Mouse (Mus musculus): Measurements from ENCODE around the gene Pbrm1. TPM values are rescaled to one million over a fixed set of nuclear protein-coding genes. Genes with fewer than 3 reads are reported as not detected.

The Pbrm1 gene
- polyA plus RNA-seq, 1 experiment from 2014 or later = 184 TPM

DNA sequence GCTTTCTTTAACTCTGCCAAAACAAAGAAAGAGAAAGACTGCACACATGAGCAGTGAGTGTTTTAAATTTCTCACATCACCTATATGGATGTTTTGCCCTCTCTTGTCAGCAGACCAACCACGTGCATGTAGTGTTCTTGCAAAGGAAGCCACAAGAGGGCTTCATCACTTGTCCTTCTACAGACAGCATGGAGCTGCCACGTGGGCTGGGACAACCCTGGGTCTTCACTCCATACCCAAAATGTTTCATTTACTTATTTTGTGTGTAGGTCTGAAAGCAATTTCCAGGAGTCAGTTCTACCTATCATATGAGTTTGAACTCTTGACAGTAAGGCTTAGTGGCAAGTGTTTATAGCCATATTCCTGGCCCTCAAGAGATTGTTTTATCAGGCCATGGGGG is 1.1 kb upstream of the Pbrm1 start:
- H3K36me3 ChIP-seq = peaks cover 44% of the 10 kb centered on the region
- peaks cover 21% of the 10 kb centered on the region for H3K4me1 ChIP-seq
- no peaks in the 10 kb centered on the region for H3K27me3 ChIP-seq (replicated peaks)
- H3K9ac ChIP-seq = peak overlapping the region; percentile 93
- no peaks in the 10 kb centered on the region for H3K9me3 ChIP-seq
- 0% methylated on average over 2 of the region's 2 CpGs for WGBS
- H3K4me3 ChIP-seq = peak overlapping the region; percentile 77
- H3K27ac ChIP-seq = no peak overlapping the region
- no peak for ATAC-seq (ENCODE audit: low FRiP score, low read depth)
- H3K4me2 ChIP-seq (replicated peaks) = peak overlapping the region; percentile 83

DNA sequence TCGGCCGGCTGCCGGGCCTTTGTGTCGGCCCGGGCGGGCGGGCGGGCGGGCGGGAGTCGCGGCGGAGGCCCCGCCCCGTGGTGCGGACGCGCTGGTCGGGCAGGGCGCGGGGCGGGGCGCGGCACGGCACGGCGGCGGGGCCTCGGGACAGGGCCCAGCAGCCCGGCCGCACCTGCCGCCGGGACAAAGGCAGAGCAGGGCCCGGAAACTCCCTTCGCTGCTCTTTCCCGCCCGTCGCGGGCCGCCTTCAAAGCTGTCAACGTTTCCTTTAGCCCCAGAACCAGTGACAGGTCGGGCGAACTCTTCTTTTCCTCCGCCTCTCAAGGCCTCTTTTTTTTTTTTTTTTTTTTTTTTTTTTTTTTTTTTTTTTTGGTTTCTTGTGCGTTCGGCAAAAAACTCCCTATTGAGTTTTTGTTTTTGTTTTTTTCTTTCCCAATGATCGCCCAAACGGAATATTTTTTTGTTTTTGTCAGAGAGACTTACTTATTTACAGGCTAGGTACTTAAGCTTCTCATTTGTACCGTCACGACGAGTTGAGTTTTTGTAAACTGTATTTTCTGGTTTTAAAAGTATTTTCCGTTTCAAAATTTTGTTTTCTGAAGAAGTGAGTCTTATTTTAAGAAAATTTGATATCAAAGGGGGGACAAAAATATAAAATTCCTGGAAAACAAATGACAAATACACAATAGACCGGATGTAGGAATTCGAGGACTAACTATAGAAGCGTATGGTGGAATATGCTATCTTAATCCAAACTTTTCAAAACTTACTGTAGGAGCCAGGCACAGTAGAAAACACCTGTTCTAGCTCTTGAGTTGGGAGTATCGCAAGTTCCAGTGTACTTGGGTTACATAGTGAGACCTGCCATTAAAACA is 630 bp downstream of the Pbrm1 start:
- WGBS = 6% methylated on average over 36 of the region's 56 CpGs
- Histone ChIP-seq H3K4me3 (peak overlapping the region; percentile 77), H3K36me3 (peaks cover 37% of the 10 kb centered on the region), H3K27ac (peak overlapping the region; percentile 99), H3K9ac (peak overlapping the region; percentile 93), H3K27me3 (replicated peaks) (no peaks in the 10 kb centered on the region), H3K4me2 (replicated peaks) (peak overlapping the region; percentile 62), H3K4me1 (peaks cover 21% of the 10 kb centered on the region), H3K9me3 (no peaks in the 10 kb centered on the region)
- ATAC-seq (ENCODE audit: low FRiP score, low read depth) = peak; percentile 96

DNA sequence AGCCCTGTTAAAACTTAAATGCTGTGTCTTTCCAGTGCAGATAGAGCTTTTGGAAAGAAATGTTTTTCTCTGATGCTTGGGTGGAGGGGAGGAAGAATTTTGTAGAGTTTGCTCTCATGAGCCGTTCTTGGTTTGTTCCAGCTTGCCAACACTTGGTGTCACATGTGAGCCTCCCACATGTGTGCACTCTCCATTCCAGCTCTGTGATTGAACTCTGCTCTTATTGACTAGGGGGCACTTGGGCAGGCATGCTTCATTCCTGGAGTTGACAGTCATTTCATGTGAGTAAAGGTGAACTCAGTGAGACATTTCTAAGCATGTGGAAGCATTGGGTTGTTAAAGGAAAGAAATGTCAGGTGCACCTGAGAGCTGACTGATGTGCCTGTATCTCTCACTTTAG is 3.6 kb downstream of the Pbrm1 start:
- Histone ChIP-seq H3K4me1 (peaks cover 18% of the 10 kb centered on the region), H3K27me3 (replicated peaks) (no peaks in the 10 kb centered on the region), H3K36me3 (peaks cover 38% of the 10 kb centered on the region), H3K9me3 (no peaks in the 10 kb centered on the region), H3K9ac (no peak overlapping the region), H3K27ac (no peak overlapping the region), H3K4me3 (no peak overlapping the region), H3K4me2 (replicated peaks) (no peak overlapping the region)
- ATAC-seq (ENCODE audit: low FRiP score, low read depth) = no peak
- 65% methylated on average over 1 of the region's 1 CpGs for WGBS

DNA sequence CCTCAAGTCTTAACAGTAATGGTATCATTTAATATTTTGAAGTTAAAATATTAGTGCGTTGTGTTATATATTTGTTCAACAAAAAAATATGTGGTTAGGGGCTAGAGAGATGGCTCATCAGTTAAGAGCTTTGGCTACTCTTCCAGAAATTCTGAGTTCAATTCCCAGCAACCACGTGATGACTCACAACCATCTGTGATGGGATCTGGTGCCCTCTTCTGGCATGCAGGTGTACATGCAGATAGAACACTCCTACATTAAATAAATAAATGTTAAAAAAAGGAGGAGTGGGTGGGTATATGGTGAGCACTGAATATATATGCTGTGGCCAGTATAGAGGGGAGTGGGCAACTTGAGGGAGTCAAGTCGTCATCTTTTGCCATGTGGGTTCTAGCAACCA is 6.8 kb downstream of the Pbrm1 start:
- no peak overlapping the region for H3K4me3 ChIP-seq
- no peak overlapping the region for H3K9ac ChIP-seq
- H3K4me1 ChIP-seq = peaks cover under 1% of the 10 kb centered on the region; the same call in 1 of the 2 replicates
- no peaks in the 10 kb centered on the region for H3K9me3 ChIP-seq
- H3K27ac ChIP-seq = no peak overlapping the region
- no peaks in the 10 kb centered on the region for H3K27me3 ChIP-seq (replicated peaks)
- peaks cover 60% of the 10 kb centered on the region for H3K36me3 ChIP-seq
- ATAC-seq (ENCODE audit: low FRiP score, low read depth) = no peak
- WGBS = 75% methylated on average over 3 of the region's 3 CpGs
- no peak overlapping the region for H3K4me2 ChIP-seq (replicated peaks)

DNA sequence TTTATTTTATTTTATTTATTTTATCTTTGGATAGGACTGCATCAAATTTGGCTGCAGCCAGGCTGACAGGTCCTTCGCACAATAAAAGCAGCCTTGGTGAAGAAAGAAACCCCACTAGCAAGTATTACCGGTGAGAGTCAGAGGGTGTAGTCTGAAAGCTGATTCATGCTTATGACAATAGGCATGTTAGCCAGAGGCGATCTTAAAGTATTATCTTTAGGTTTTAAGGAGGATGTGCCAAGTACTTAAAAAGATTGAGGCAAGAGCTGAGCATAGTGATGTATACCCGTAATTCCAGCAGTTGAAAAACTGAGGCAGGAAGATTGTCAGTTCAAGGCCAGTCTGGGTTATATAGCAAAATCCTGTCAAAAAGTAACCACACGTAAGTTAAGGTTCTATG is 26.4 kb downstream of the Pbrm1 start:
- H3K27me3 ChIP-seq (replicated peaks) = no peaks in the 10 kb centered on the region
- 94% methylated on average over 5 of the region's 5 CpGs for WGBS
- no peak for ATAC-seq (ENCODE audit: low FRiP score, low read depth)
- no peak overlapping the region for H3K27ac ChIP-seq
- no peaks in the 10 kb centered on the region for H3K9me3 ChIP-seq
- H3K4me2 ChIP-seq (replicated peaks) = no peak overlapping the region
- H3K36me3 ChIP-seq = peaks cover 69% of the 10 kb centered on the region
- no peak overlapping the region for H3K4me3 ChIP-seq
- H3K9ac ChIP-seq = no peak overlapping the region
- no peaks in the 10 kb centered on the region for H3K4me1 ChIP-seq

DNA sequence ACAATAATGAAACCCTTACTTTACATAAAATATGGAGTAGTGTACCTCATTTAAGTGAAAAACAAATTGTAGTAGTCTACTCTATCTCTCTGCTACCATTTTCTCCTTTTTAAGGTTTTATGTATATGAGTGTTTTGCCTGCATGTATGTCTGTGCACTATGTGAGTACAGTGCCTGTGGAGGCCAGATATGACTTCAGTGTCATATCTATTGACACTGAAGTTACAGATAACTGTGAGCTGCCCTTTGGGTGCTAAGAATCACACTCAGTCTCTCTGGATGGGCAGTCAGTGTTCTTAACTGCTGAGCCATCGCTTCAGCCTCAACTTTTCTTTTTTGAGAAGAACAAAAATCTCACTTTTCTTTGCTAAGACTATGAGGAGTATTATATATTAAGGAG is 26.9 kb downstream of the Pbrm1 start:
- WGBS = 93% methylated on average over 1 of the region's 1 CpGs
- no peaks in the 10 kb centered on the region for H3K9me3 ChIP-seq
- H3K27me3 ChIP-seq (replicated peaks) = no peaks in the 10 kb centered on the region
- ATAC-seq (ENCODE audit: low FRiP score, low read depth) = no peak
- H3K4me2 ChIP-seq (replicated peaks) = no peak overlapping the region
- no peak overlapping the region for H3K4me3 ChIP-seq
- no peaks in the 10 kb centered on the region for H3K4me1 ChIP-seq
- H3K27ac ChIP-seq = no peak overlapping the region
- H3K9ac ChIP-seq = no peak overlapping the region
- H3K36me3 ChIP-seq = peaks cover 71% of the 10 kb centered on the region

DNA sequence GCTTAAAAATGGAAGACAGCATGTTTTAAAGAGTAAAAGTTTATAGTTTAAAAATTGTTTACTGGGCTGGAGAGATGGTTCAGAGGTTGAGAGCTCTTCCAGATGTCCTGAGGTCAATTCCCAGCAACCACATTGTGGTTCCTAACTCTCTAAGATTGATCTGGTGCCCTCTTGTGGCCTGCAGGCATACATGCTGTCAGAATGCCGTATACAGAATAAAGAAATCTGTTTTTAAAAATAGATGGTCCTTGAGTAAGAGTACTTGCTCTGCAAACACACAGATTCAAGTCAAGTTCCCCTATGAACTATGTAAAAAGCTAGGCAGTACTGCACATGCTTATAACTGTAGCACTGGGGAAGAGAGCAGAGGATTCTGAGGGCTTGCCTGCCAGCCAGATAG is 43.3 kb downstream of the Pbrm1 start:
- Histone ChIP-seq H3K27ac (no peak overlapping the region), H3K4me2 (replicated peaks) (no peak overlapping the region), H3K9me3 (no peaks in the 10 kb centered on the region), H3K9ac (no peak overlapping the region), H3K27me3 (replicated peaks) (no peaks in the 10 kb centered on the region), H3K4me1 (no peaks in the 10 kb centered on the region), H3K4me3 (no peak overlapping the region), H3K36me3 (peaks cover 67% of the 10 kb centered on the region)
- WGBS = 81% methylated on average over 1 of the region's 1 CpGs
- ATAC-seq (ENCODE audit: low FRiP score, low read depth) = no peak

DNA sequence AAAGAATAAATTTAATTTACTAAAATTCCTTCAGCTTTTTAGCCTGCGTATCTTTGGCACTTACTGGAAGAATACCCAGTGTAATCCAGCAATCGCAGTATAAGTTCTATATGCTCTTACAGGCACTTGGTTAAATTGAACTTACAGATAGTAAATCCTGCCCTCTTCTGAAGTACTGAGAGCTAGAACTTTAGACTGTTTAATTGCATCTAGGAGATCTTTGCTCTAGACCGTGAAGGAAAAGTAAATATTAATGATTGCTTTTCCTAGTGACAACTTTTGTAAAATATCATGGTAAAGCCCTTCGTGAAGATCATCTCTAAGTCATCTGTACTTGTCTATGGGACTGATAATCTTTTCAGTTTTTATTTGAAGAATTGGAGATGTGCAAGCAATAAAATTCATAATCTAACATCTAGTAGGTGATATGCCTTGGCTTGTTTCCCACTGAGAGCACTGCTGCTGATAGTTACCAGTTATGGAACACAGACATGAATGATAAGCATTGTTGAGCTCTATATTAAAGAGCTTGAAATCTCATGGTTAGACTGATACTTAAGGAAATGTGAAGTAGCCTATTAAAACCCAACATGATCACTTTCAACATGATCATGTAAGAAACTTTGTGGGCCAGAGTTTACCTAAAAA is 50.3 kb downstream of the Pbrm1 start:
- ATAC-seq (ENCODE audit: low FRiP score, low read depth) = no peak
- Histone ChIP-seq H3K27me3 (replicated peaks) (no peaks in the 10 kb centered on the region), H3K4me1 (no peaks in the 10 kb centered on the region), H3K4me2 (replicated peaks) (no peak overlapping the region), H3K27ac (no peak overlapping the region), H3K9me3 (no peaks in the 10 kb centered on the region), H3K36me3 (peaks cover 56% of the 10 kb centered on the region), H3K9ac (no peak overlapping the region), H3K4me3 (no peak overlapping the region)
- WGBS = 98% methylated on average over 4 of the region's 4 CpGs

DNA sequence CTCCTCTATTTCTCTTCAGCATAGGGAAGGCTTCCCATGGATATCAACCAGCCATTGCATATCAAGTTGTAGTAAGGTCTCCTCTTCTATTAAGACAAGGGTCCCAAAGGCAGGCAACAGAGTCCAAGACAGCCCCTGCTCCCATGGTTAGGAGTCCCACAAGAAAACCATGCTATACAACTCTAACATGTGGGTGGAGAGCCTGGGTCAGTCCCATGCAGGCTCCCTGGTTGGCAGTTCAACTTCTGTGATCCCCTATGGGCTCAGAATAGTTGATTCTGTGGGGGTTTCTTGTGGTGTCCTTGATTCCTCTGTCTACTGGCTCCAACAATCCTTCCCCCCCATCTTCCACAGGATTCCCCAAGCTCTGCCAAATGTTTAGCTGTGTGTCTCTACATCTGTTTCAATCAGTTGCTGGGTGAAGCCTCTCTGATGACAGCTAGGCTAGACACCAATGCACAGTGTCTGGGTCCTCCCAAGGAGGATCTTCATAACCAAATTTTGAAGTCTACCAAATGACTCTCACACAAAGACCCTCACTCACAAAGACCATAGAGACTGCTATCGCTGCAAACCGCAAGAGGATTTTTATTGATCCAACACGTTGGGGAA is 59.8 kb downstream of the Pbrm1 start:
- Histone ChIP-seq H3K36me3 (peaks cover 70% of the 10 kb centered on the region), H3K27ac (no peak overlapping the region), H3K4me3 (no peak overlapping the region), H3K9me3 (no peaks in the 10 kb centered on the region), H3K4me1 (0 out of 2 replicates have a peak, but pooled peaks cover 4% of the 10 kb centered on the region), H3K4me2 (replicated peaks) (no peak overlapping the region), H3K9ac (no peak overlapping the region), H3K27me3 (replicated peaks) (no peaks in the 10 kb centered on the region)
- ATAC-seq (ENCODE audit: low FRiP score, low read depth) = no peak
- 95% methylated on average over 3 of the region's 3 CpGs for WGBS

DNA sequence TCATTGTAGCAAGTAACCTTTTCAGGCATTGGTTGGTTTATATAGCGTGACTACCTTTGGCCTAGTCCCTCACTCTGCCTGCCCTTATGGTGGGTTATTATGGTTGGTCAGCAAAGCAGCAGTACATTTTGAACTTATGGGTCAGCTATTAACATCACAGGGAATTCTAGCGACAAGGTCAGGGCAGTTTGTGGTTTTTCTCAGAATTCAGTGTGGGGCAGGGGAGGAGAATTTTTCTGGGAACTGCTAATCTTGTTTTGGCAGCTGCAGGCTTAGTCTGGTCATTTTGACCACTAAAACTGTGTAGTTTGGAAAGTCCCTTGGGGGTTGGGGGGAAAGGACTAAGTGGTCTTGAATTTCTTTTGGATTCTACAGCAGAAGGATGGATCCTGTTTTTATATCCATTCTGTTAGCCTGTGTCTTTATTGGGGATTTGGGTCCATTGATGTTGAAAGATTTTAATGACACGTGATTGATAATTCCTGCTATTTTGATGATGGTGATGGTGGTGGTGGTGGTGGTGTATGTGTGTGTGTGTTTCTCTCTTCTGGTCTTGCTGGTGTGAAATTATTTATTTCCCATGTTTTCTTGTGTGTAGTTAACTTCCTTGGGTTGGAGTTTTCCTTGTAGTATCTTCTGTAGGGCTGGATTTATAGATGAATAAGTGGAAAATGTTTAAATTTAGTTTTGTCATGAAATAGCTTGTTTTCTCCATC is 60.5 kb downstream of the Pbrm1 start:
- WGBS = 91% methylated on average over 3 of the region's 3 CpGs
- H3K4me3 ChIP-seq = no peak overlapping the region
- no peak overlapping the region for H3K27ac ChIP-seq
- no peaks in the 10 kb centered on the region for H3K27me3 ChIP-seq (replicated peaks)
- H3K9ac ChIP-seq = no peak overlapping the region
- no peak for ATAC-seq (ENCODE audit: low FRiP score, low read depth)
- no peaks in the 10 kb centered on the region for H3K9me3 ChIP-seq
- 0 out of 2 replicates have a peak, but pooled peaks cover 4% of the 10 kb centered on the region for H3K4me1 ChIP-seq
- H3K4me2 ChIP-seq (replicated peaks) = no peak overlapping the region
- peaks cover 63% of the 10 kb centered on the region for H3K36me3 ChIP-seq

DNA sequence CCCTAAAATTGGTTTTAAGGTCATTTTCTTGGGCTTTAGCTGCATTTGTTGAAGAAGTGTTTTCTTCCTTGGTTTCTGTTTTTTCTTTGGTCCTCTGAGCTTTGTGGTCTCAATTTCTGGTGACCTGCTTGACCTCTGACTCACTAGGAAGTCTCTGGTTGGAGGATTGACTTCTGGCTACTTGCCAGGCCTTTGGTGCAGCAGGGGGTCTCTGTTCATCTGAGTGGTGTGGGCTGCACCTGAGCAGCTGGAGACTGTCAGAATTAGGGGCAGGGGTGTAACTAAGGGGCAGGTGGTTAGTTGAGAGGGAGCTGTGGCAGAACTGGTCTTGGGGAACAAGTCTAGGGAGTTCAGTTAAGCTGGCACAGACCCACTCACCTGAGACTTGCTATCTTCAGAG is 62.2 kb downstream of the Pbrm1 start:
- Histone ChIP-seq H3K27ac (no peak overlapping the region), H3K27me3 (replicated peaks) (no peaks in the 10 kb centered on the region), H3K4me1 (0 out of 2 replicates have a peak, but pooled peaks cover 4% of the 10 kb centered on the region), H3K9ac (no peak overlapping the region), H3K9me3 (no peaks in the 10 kb centered on the region), H3K36me3 (peaks cover 57% of the 10 kb centered on the region), H3K4me2 (replicated peaks) (no peak overlapping the region), H3K4me3 (no peak overlapping the region)
- ATAC-seq (ENCODE audit: low FRiP score, low read depth) = no peak

DNA sequence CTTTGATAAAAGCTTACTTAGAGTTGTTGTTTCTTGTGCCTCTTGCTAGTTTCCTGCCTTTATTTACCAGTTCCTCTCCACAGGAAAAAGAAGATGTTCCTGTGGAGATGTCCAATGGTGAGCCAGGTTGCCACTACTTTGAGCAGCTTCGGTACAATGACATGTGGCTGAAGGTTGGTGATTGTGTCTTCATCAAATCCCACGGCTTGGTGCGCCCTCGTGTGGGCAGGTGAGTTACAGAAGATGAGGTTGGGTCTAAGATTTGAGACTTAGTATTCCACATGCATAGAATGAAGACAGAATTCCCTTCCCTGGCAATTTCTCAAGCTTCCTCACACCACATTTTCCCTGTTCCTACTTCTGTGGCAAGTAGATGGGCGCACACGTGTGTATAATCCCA is 68.5 kb downstream of the Pbrm1 start:
- no peak for ATAC-seq (ENCODE audit: low FRiP score, low read depth)
- Histone ChIP-seq H3K4me3 (no peak overlapping the region), H3K9ac (no peak overlapping the region), H3K4me1 (no peaks in the 10 kb centered on the region), H3K27me3 (replicated peaks) (no peaks in the 10 kb centered on the region), H3K36me3 (peaks cover 77% of the 10 kb centered on the region), H3K4me2 (replicated peaks) (no peak overlapping the region), H3K9me3 (no peaks in the 10 kb centered on the region), H3K27ac (no peak overlapping the region)
- WGBS = 88% methylated on average over 6 of the region's 6 CpGs
